Mouse (Mus musculus) kidney, postnatal 0 days (tissue): ENCODE data around the gene Gm20388. TPM values are rescaled to one million over a fixed set of nuclear protein-coding genes. Genes with fewer than 3 reads are reported as not detected.
A peak's percentile ranks its signal among the peaks of the same experiment; 100 is the strongest.

Experiments
- ATAC-seq: fragments of 200-750 bp; cut with Nextera tagmentation; replicated peaks from 2 replicates; pipeline ENCODE4 v1.8.0; 2017; ENCODE audit warnings: low read depth, moderate number of reproducible peaks, moderate TSS enrichment, moderate library complexity; ENCODE audit not compliant: low FRiP score
- DNase-seq: peaks from one replicate; pipeline ENCODE4 v3.0.0-alpha.2; 2016; ENCODE audit warnings: low spot score
- H3K27ac ChIP-seq: fragments of 300-500 bp; sonication (generic); 2 replicates; pipeline ENCODE4 v1.5.1; 2014; ENCODE audit warnings: mild to moderate bottlenecking
- H3K27me3 ChIP-seq: fragments of 300-500 bp; sonication (generic); 2 replicates; pipeline ENCODE4 v1.6.1; 2014; ENCODE audit warnings: low read length, mixed read lengths; ENCODE audit not compliant: insufficient read depth
- H3K36me3 ChIP-seq: fragments of 300-500 bp; sonication (generic); 2 replicates; pipeline ENCODE4 v1.6.1; 2014; ENCODE audit warnings: low read length, mixed read lengths; ENCODE audit not compliant: insufficient read depth
- H3K4me1 ChIP-seq: fragments of 300-500 bp; sonication (generic); replicated peaks from 2 replicates; pipeline ENCODE4 v1.6.1; 2014; ENCODE audit warnings: antibody characterized with exemption, low read length, mixed read lengths; ENCODE audit not compliant: insufficient read depth
- H3K4me2 ChIP-seq: fragments of 300-500 bp; sonication (generic); 2 replicates; pipeline ENCODE4 v1.6.1; 2014; ENCODE audit warnings: mild to moderate bottlenecking, low read length, moderate library complexity, mixed read lengths
- H3K4me3 ChIP-seq: fragments of 300-500 bp; sonication (generic); replicated peaks from 2 replicates; pipeline ENCODE4 v1.5.1; 2014; ENCODE audit warnings: low read depth, low read length
- H3K9ac ChIP-seq: fragments of 300-500 bp; sonication (generic); 2 replicates; pipeline ENCODE4 v1.6.1; 2014; ENCODE audit warnings: low read depth, low read length
- H3K9me3 ChIP-seq: fragments of 300-500 bp; sonication (generic); replicated peaks from 2 replicates; pipeline ENCODE4 v1.6.1; 2016; ENCODE audit warnings: low read length, inconsistent platforms, mixed read lengths
- CTCF ChIP-seq: IDR thresholded peaks from 2 replicates; pipeline ENCODE4 v1.5.1; 2016; ENCODE audit warnings: antibody characterized with exemption, low read depth, mild to moderate bottlenecking, moderate library complexity
- WGBS: fragments of 180-500 bp; shearing (Covaris S2); extraction: QIAGEN DNeasy Blood & Tissue Kit; methylation state at CpG from one replicate; pipeline ENCODE4 v1.1.7; 2014; 5-methylcytosine and 5-hydroxymethylcytosine counted together
- polyA plus RNA-seq: library from polyadenylated mRNA; unstranded; fragments of >200 nt; fragmentation: Nextera tagmentation; extraction: Ambion mirVana; gene quantifications from 2 replicates; pipeline ENCODE4 v1.2.1, GENCODE M21; 2015

The Gm20388 gene
- polyA plus RNA-seq, 1 experiment from 2014 or later, result not detected

GRCm38 (mm10) chr8:123799434-123799833 lies 3888.8 kb downstream of the Gm20388 start:
- Histone ChIP-seq H3K36me3 (no peaks in the 10 kb centered on the region), H3K9ac (no peak overlapping the region), H3K4me3 (no peak overlapping the region), H3K27ac (no peak overlapping the region), H3K4me1 (no peaks in the 10 kb centered on the region), H3K9me3 (no peaks in the 10 kb centered on the region), H3K27me3 (no peaks in the 10 kb centered on the region), H3K4me2 (no peak overlapping the region)
- 73% methylated on average over 6 of the region's 6 CpGs for WGBS
- no peak for DNase-seq
- ATAC-seq, result no peak
- no peak for TF ChIP-seq CTCF

GRCm38 (mm10) chr8:123799885-123800284 lies 3889.2 kb downstream of the Gm20388 start:
- H3K36me3 ChIP-seq, result no peaks in the 10 kb centered on the region
- ATAC-seq, result no peak
- H3K4me3 ChIP-seq, result no peak overlapping the region
- no peak overlapping the region for H3K9ac ChIP-seq
- no peaks in the 10 kb centered on the region for H3K4me1 ChIP-seq
- H3K27ac ChIP-seq, result no peak overlapping the region
- 44% methylated on average over 3 of the region's 3 CpGs for WGBS
- TF ChIP-seq CTCF, result no peak
- H3K27me3 ChIP-seq, result no peaks in the 10 kb centered on the region
- no peaks in the 10 kb centered on the region for H3K9me3 ChIP-seq
- no peak for DNase-seq
- H3K4me2 ChIP-seq, result no peak overlapping the region

GRCm38 (mm10) chr8:123800867-123801266 lies 3890.2 kb downstream of the Gm20388 start:
- no peak for TF ChIP-seq CTCF
- Histone ChIP-seq H3K36me3 (no peaks in the 10 kb centered on the region), H3K9me3 (no peaks in the 10 kb centered on the region), H3K4me3 (no peak overlapping the region), H3K27ac (no peak overlapping the region), H3K9ac (no peak overlapping the region), H3K27me3 (no peaks in the 10 kb centered on the region), H3K4me2 (no peak overlapping the region), H3K4me1 (no peaks in the 10 kb centered on the region; the same call in 1 of the 2 replicates)
- ATAC-seq (no peak), DNase-seq (no peak)
- WGBS, result 97% methylated on average over 7 of the region's 7 CpGs

- H3K4me3 ChIP-seq, result no peak overlapping the region
- no peak overlapping the region for H3K9ac ChIP-seq
- H3K4me2 ChIP-seq, result no peak overlapping the region
- WGBS, result 84% methylated on average over 2 of the region's 2 CpGs
- ATAC-seq (no peak), DNase-seq (no peak)
- no peaks in the 10 kb centered on the region for H3K9me3 ChIP-seq
- H3K27ac ChIP-seq, result no peak overlapping the region
- no peak for TF ChIP-seq CTCF
- no peaks in the 10 kb centered on the region for H3K36me3 ChIP-seq
- peaks cover 1% of the 10 kb centered on the region; the same call in 1 of the 2 replicates for H3K4me1 ChIP-seq
- no peaks in the 10 kb centered on the region for H3K27me3 ChIP-seq
These were observed 3890.9 kb downstream of the Gm20388 start for GRCm38 (mm10) chr8:123801538-123801937.

- no peaks in the 10 kb centered on the region for H3K27me3 ChIP-seq
- H3K27ac ChIP-seq, result no peak overlapping the region
- no peak overlapping the region for H3K9ac ChIP-seq
- no peak for TF ChIP-seq CTCF
- DNase-seq, result no peak
- H3K4me1 ChIP-seq, result peaks cover 14% of the 10 kb centered on the region
- H3K4me2 ChIP-seq, result no peak overlapping the region
- H3K4me3 ChIP-seq, result no peak overlapping the region
- ATAC-seq, result no peak
- no peaks in the 10 kb centered on the region for H3K36me3 ChIP-seq
- 80% methylated on average over 1 of the region's 1 CpGs for WGBS
- H3K9me3 ChIP-seq, result no peaks in the 10 kb centered on the region
These were observed 3893.0 kb downstream of the Gm20388 start for GRCm38 (mm10) chr8:123803639-123804038.

- H3K4me2 ChIP-seq, result no peak overlapping the region
- H3K4me3 ChIP-seq, result no peak overlapping the region
- 80% methylated on average over 7 of the region's 7 CpGs for WGBS
- DNase-seq, result no peak
- no peaks in the 10 kb centered on the region for H3K27me3 ChIP-seq
- no peak for ATAC-seq
- peaks cover 14% of the 10 kb centered on the region for H3K4me1 ChIP-seq
- H3K36me3 ChIP-seq, result no peaks in the 10 kb centered on the region
- TF ChIP-seq CTCF, result no peak
- H3K9ac ChIP-seq, result no peak overlapping the region
- no peaks in the 10 kb centered on the region for H3K9me3 ChIP-seq
- no peak overlapping the region for H3K27ac ChIP-seq
These were observed 3893.9 kb downstream of the Gm20388 start for GRCm38 (mm10) chr8:123804586-123804985.

GRCm38 (mm10) chr8:123805209-123805717 lies 3894.6 kb downstream of the Gm20388 start:
- H3K4me3 ChIP-seq, result peak overlapping the region; percentile 85
- peaks cover 14% of the 10 kb centered on the region for H3K4me1 ChIP-seq
- H3K27me3 ChIP-seq, result no peaks in the 10 kb centered on the region
- peak overlapping the region; percentile 72 for H3K27ac ChIP-seq
- ATAC-seq (no peak; the same call in 1 of the 2 replicates), DNase-seq (no peak)
- H3K9ac ChIP-seq, result peak overlapping the region; percentile 78
- WGBS, result 19% methylated on average over 15 of the region's 15 CpGs
- H3K36me3 ChIP-seq, result no peaks in the 10 kb centered on the region
- peak overlapping the region; percentile 76 for H3K4me2 ChIP-seq
- no peaks in the 10 kb centered on the region for H3K9me3 ChIP-seq
- no peak for TF ChIP-seq CTCF
